Mouse (Mus musculus): Measurements from ENCODE around the gene H2-M10.6. TPM values are rescaled to one million over a fixed set of nuclear protein-coding genes. Genes with fewer than 3 reads are reported as not detected.

H2-M10.6 gene
- polyA plus RNA-seq, 1 experiment from 2014 or later = not detected

- Histone ChIP-seq H3K27me3 (ENCODE audit: control insufficient read depth, insufficient read depth, low read length) (no peaks in the 10 kb centered on the region), H3K4me1 (ENCODE audit: control insufficient read depth, insufficient read depth, low read length) (no peaks in the 10 kb centered on the region), H3K27ac (replicated peaks; ENCODE audit: low read depth, low read length) (no peak overlapping the region), H3K36me3 (ENCODE audit: control insufficient read depth, insufficient read depth, low read length) (peaks cover 46% of the 10 kb centered on the region), H3K9me3 (ENCODE audit: control insufficient read depth, low read length) (no peaks in the 10 kb centered on the region), H3K4me2 (ENCODE audit: low read length) (no peak overlapping the region), H3K4me3 (replicated peaks; ENCODE audit: low read depth, low read length) (no peak overlapping the region), H3K9ac (replicated peaks; ENCODE audit: low read length) (no peak overlapping the region)
- no peak for ATAC-seq (ENCODE audit: low FRiP score, low TSS enrichment)
- 85% methylated on average over 5 of the region's 5 CpGs for WGBS
- DNase-seq = no peak
Observed at GRCm38 (mm10) chr17:36848911-36849310, 36.9 kb downstream of the H2-M10.6 start.

- no peak overlapping the region for H3K4me3 ChIP-seq (replicated peaks; ENCODE audit: low read depth, low read length)
- peaks cover 51% of the 10 kb centered on the region for H3K36me3 ChIP-seq (ENCODE audit: control insufficient read depth, insufficient read depth, low read length)
- no peak overlapping the region for H3K27ac ChIP-seq (replicated peaks; ENCODE audit: low read depth, low read length)
- DNase-seq (no peak), ATAC-seq (ENCODE audit: low FRiP score, low TSS enrichment) (no peak)
- no peak overlapping the region for H3K4me2 ChIP-seq (ENCODE audit: low read length)
- no peaks in the 10 kb centered on the region for H3K4me1 ChIP-seq (ENCODE audit: control insufficient read depth, insufficient read depth, low read length)
- H3K27me3 ChIP-seq (ENCODE audit: control insufficient read depth, insufficient read depth, low read length) = no peaks in the 10 kb centered on the region
- H3K9ac ChIP-seq (replicated peaks; ENCODE audit: low read length) = no peak overlapping the region
- 87% methylated on average over 2 of the region's 2 CpGs for WGBS
- no peaks in the 10 kb centered on the region for H3K9me3 ChIP-seq (ENCODE audit: control insufficient read depth, low read length)
Observed at GRCm38 (mm10) chr17:36849992-36850391, 38.0 kb downstream of the H2-M10.6 start.

- H3K36me3 ChIP-seq (ENCODE audit: control insufficient read depth, insufficient read depth, low read length) = peaks cover 61% of the 10 kb centered on the region
- H3K9ac ChIP-seq (replicated peaks; ENCODE audit: low read length) = no peak overlapping the region
- no peak for DNase-seq
- H3K27me3 ChIP-seq (ENCODE audit: control insufficient read depth, insufficient read depth, low read length) = no peaks in the 10 kb centered on the region
- no peaks in the 10 kb centered on the region for H3K4me1 ChIP-seq (ENCODE audit: control insufficient read depth, insufficient read depth, low read length)
- WGBS = 95% methylated on average over 5 of the region's 5 CpGs
- no peaks in the 10 kb centered on the region for H3K9me3 ChIP-seq (ENCODE audit: control insufficient read depth, low read length)
- no peak overlapping the region for H3K4me2 ChIP-seq (ENCODE audit: low read length)
- no peak overlapping the region for H3K27ac ChIP-seq (replicated peaks; ENCODE audit: low read depth, low read length)
- no peak for ATAC-seq (ENCODE audit: low FRiP score, low TSS enrichment)
- no peak overlapping the region for H3K4me3 ChIP-seq (replicated peaks; ENCODE audit: low read depth, low read length)
Observed at GRCm38 (mm10) chr17:36851200-36851599, 39.2 kb downstream of the H2-M10.6 start.

GRCm38 (mm10) chr17:36851627-36852026, 39.7 kb downstream of the H2-M10.6 start:
- Histone ChIP-seq H3K4me1 (ENCODE audit: control insufficient read depth, insufficient read depth, low read length) (no peaks in the 10 kb centered on the region), H3K36me3 (ENCODE audit: control insufficient read depth, insufficient read depth, low read length) (peaks cover 62% of the 10 kb centered on the region), H3K9ac (replicated peaks; ENCODE audit: low read length) (no peak overlapping the region), H3K27ac (replicated peaks; ENCODE audit: low read depth, low read length) (no peak overlapping the region), H3K4me2 (ENCODE audit: low read length) (no peak overlapping the region), H3K4me3 (replicated peaks; ENCODE audit: low read depth, low read length) (no peak overlapping the region), H3K27me3 (ENCODE audit: control insufficient read depth, insufficient read depth, low read length) (no peaks in the 10 kb centered on the region), H3K9me3 (ENCODE audit: control insufficient read depth, low read length) (no peaks in the 10 kb centered on the region)
- WGBS = 94% methylated on average over 5 of the region's 5 CpGs
- no peak for ATAC-seq (ENCODE audit: low FRiP score, low TSS enrichment)
- DNase-seq = no peak

GRCm38 (mm10) chr17:36855484-36855883, 43.5 kb downstream of the H2-M10.6 start:
- no peak for ATAC-seq (ENCODE audit: low FRiP score, low TSS enrichment)

GRCm38 (mm10) chr17:36856236-36856635, 44.3 kb downstream of the H2-M10.6 start:
- ATAC-seq (ENCODE audit: low FRiP score, low TSS enrichment) = no peak
- H3K36me3 ChIP-seq (ENCODE audit: control insufficient read depth, insufficient read depth, low read length) = peaks cover 85% of the 10 kb centered on the region
- H3K4me3 ChIP-seq (replicated peaks; ENCODE audit: low read depth, low read length) = no peak overlapping the region
- no peaks in the 10 kb centered on the region for H3K27me3 ChIP-seq (ENCODE audit: control insufficient read depth, insufficient read depth, low read length)
- H3K4me2 ChIP-seq (ENCODE audit: low read length) = no peak overlapping the region
- no peak overlapping the region for H3K9ac ChIP-seq (replicated peaks; ENCODE audit: low read length)
- H3K4me1 ChIP-seq (ENCODE audit: control insufficient read depth, insufficient read depth, low read length) = no peaks in the 10 kb centered on the region
- no peaks in the 10 kb centered on the region for H3K9me3 ChIP-seq (ENCODE audit: control insufficient read depth, low read length)
- no peak overlapping the region for H3K27ac ChIP-seq (replicated peaks; ENCODE audit: low read depth, low read length)
- WGBS = 96% methylated on average over 4 of the region's 4 CpGs
- no peak for DNase-seq

More at GRCm38 (mm10) chr17:36855484-36855883, 43.5 kb downstream of the H2-M10.6 start:
- DNase-seq = no peak
- Histone ChIP-seq H3K4me3 (replicated peaks; ENCODE audit: low read depth, low read length) (no peak overlapping the region), H3K4me2 (ENCODE audit: low read length) (no peak overlapping the region), H3K9me3 (ENCODE audit: control insufficient read depth, low read length) (no peaks in the 10 kb centered on the region), H3K27ac (replicated peaks; ENCODE audit: low read depth, low read length) (no peak overlapping the region), H3K4me1 (ENCODE audit: control insufficient read depth, insufficient read depth, low read length) (no peaks in the 10 kb centered on the region), H3K27me3 (ENCODE audit: control insufficient read depth, insufficient read depth, low read length) (no peaks in the 10 kb centered on the region), H3K9ac (replicated peaks; ENCODE audit: low read length) (no peak overlapping the region), H3K36me3 (ENCODE audit: control insufficient read depth, insufficient read depth, low read length) (peaks cover 92% of the 10 kb centered on the region)
- 98% methylated on average over 3 of the region's 3 CpGs for WGBS

GRCm38 (mm10) chr17:36858181-36858580, 46.2 kb downstream of the H2-M10.6 start:
- no peaks in the 10 kb centered on the region for H3K9me3 ChIP-seq (ENCODE audit: control insufficient read depth, low read length)
- peaks cover 66% of the 10 kb centered on the region for H3K36me3 ChIP-seq (ENCODE audit: control insufficient read depth, insufficient read depth, low read length)
- ATAC-seq (ENCODE audit: low FRiP score, low TSS enrichment) (no peak), DNase-seq (no peak)
- H3K9ac ChIP-seq (replicated peaks; ENCODE audit: low read length) = no peak overlapping the region
- H3K4me2 ChIP-seq (ENCODE audit: low read length) = no peak overlapping the region
- H3K4me3 ChIP-seq (replicated peaks; ENCODE audit: low read depth, low read length) = no peak overlapping the region
- no peaks in the 10 kb centered on the region for H3K4me1 ChIP-seq (ENCODE audit: control insufficient read depth, insufficient read depth, low read length)
- H3K27ac ChIP-seq (replicated peaks; ENCODE audit: low read depth, low read length) = no peak overlapping the region
- WGBS = 96% methylated on average over 3 of the region's 3 CpGs
- no peaks in the 10 kb centered on the region for H3K27me3 ChIP-seq (ENCODE audit: control insufficient read depth, insufficient read depth, low read length)

- H3K9me3 ChIP-seq (ENCODE audit: control insufficient read depth, low read length) = no peaks in the 10 kb centered on the region
- no peak overlapping the region for H3K27ac ChIP-seq (replicated peaks; ENCODE audit: low read depth, low read length)
- no peak overlapping the region for H3K4me2 ChIP-seq (ENCODE audit: low read length)
- ATAC-seq (ENCODE audit: low FRiP score, low TSS enrichment) (no peak), DNase-seq (no peak)
- H3K9ac ChIP-seq (replicated peaks; ENCODE audit: low read length) = no peak overlapping the region
- peaks cover 35% of the 10 kb centered on the region for H3K36me3 ChIP-seq (ENCODE audit: control insufficient read depth, insufficient read depth, low read length)
- no peak overlapping the region for H3K4me3 ChIP-seq (replicated peaks; ENCODE audit: low read depth, low read length)
- peaks cover 1% of the 10 kb centered on the region; the same call in 1 of the 2 replicates for H3K4me1 ChIP-seq (ENCODE audit: control insufficient read depth, insufficient read depth, low read length)
- WGBS = 74% methylated on average over 2 of the region's 2 CpGs
- H3K27me3 ChIP-seq (ENCODE audit: control insufficient read depth, insufficient read depth, low read length) = no peaks in the 10 kb centered on the region
Observed at GRCm38 (mm10) chr17:36861680-36862079, 49.7 kb downstream of the H2-M10.6 start.
